Mouse (Mus musculus) heart, embryonic 15.5 days (tissue): ENCODE measurements around the gene Ano1. TPM values are rescaled to one million over a fixed set of nuclear protein-coding genes. Genes with fewer than 3 reads are reported as not detected.
A peak's percentile ranks its signal among the peaks of the same experiment; 100 is the strongest.

ENCODE experiments used
- ATAC-seq: fragments of 200-750 bp; cut with Nextera tagmentation; replicated peaks from 2 replicates; pipeline ENCODE4 v1.8.0; 2017; ENCODE audit warnings: low read depth, moderate TSS enrichment; ENCODE audit not compliant: insufficient number of reproducible peaks, insufficient read depth, low FRiP score
- H3K27ac ChIP-seq: fragments of 300-500 bp; sonication (generic); 2 replicates; pipeline ENCODE4 v1.5.1; 2015; ENCODE audit warnings: mild to moderate bottlenecking, inconsistent platforms
- H3K27me3 ChIP-seq: fragments of 300-500 bp; sonication (generic); 2 replicates; pipeline ENCODE4 v1.6.1; 2015; ENCODE audit warnings: inconsistent platforms
- H3K36me3 ChIP-seq: fragments of 300-500 bp; sonication (generic); 2 replicates; pipeline ENCODE4 v1.6.1; 2015; ENCODE audit warnings: mild to moderate bottlenecking, inconsistent platforms
- H3K4me1 ChIP-seq: fragments of 300-500 bp; sonication (generic); replicated peaks from 2 replicates; pipeline ENCODE4 v1.6.1; 2015; ENCODE audit warnings: inconsistent platforms
- H3K4me2 ChIP-seq: fragments of 300-500 bp; sonication (generic); 2 replicates; pipeline ENCODE4 v1.6.1; 2015; ENCODE audit warnings: inconsistent platforms, mild to moderate bottlenecking, moderate library complexity
- H3K4me3 ChIP-seq: fragments of 300-500 bp; sonication (generic); 2 replicates; pipeline ENCODE4 v1.5.1; 2015; ENCODE audit warnings: mild to moderate bottlenecking, inconsistent platforms
- H3K9ac ChIP-seq: fragments of 300-500 bp; sonication (generic); 2 replicates; pipeline ENCODE4 v1.6.1; 2015; ENCODE audit warnings: mild to moderate bottlenecking, inconsistent platforms
- H3K9me3 ChIP-seq: fragments of 300-500 bp; sonication (generic); replicated peaks from 2 replicates; pipeline ENCODE4 v1.6.1; 2016; ENCODE audit warnings: inconsistent platforms
- WGBS: fragments of 180-500 bp; shearing (Covaris S2); methylation state at CpG from one replicate; pipeline ENCODE4 v1.1.7; 2015; ENCODE audit warnings: mixed read lengths; 5-methylcytosine and 5-hydroxymethylcytosine counted together
- polyA plus RNA-seq: library from polyadenylated mRNA; unstranded; fragments of >200 nt; fragmentation: Nextera tagmentation; extraction: Ambion mirVana; gene quantifications from 2 replicates; pipeline ENCODE4 v1.2.1, GENCODE M21; 2015

The Ano1 gene
- polyA plus RNA-seq, 1 experiment from 2014 or later = 8.1 TPM

DNA sequence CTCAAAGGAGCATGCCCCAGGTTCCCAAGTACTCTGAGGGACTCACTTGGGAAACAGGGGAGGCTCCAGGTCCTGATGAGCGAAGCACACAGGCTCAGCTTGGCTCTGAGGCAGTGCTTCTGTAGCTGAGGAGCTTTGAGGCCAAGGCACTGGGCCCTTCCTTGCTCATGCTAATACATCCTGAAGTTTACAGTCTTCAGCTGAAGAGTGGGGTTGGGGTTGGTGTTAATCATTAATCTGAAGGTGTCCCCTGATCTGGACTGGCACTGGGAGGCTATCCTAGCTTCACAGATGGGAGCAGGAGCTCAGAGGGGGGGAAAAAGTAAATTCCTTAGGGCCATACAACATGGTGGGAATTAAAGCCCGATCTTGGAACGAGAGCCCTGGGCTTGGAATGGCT lies 117.3 kb downstream of the Ano1 start:
- ATAC-seq = no peak
- Histone ChIP-seq H3K4me2 (no peak overlapping the region), H3K9ac (no peak overlapping the region), H3K4me3 (no peak overlapping the region), H3K9me3 (no peaks in the 10 kb centered on the region), H3K36me3 (no peaks in the 10 kb centered on the region), H3K4me1 (peaks cover 3% of the 10 kb centered on the region; the same call in 1 of the 2 replicates), H3K27ac (no peak overlapping the region), H3K27me3 (no peaks in the 10 kb centered on the region)
- 80% methylated on average over 3 of the region's 3 CpGs for WGBS

DNA sequence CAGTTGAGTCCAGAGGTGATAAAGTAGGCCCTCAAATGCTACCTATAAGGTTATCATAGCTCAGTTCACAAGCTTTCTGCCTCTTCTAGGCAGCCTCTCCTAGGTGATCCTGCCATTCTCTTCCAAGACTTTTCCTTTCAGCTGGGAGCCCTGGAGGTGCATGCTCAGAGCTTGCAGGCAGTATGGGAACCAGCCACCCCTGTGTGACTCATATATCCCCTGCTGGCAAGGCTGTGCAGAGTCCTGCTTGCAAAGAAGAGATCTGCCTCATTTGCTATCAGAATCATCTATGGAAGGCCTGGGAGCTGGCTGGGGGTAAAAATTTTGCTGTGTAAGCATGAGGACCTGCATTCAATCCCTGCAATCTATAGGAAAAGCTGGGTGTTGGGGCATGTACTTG lies 119.5 kb downstream of the Ano1 start:
- peaks cover 3% of the 10 kb centered on the region; the same call in 1 of the 2 replicates for H3K4me1 ChIP-seq
- H3K27ac ChIP-seq = no peak overlapping the region
- H3K4me3 ChIP-seq = no peak overlapping the region
- H3K9ac ChIP-seq = no peak overlapping the region
- ATAC-seq = no peak
- H3K36me3 ChIP-seq = no peaks in the 10 kb centered on the region
- no peak overlapping the region for H3K4me2 ChIP-seq
- H3K9me3 ChIP-seq = no peaks in the 10 kb centered on the region
- H3K27me3 ChIP-seq = no peaks in the 10 kb centered on the region

DNA sequence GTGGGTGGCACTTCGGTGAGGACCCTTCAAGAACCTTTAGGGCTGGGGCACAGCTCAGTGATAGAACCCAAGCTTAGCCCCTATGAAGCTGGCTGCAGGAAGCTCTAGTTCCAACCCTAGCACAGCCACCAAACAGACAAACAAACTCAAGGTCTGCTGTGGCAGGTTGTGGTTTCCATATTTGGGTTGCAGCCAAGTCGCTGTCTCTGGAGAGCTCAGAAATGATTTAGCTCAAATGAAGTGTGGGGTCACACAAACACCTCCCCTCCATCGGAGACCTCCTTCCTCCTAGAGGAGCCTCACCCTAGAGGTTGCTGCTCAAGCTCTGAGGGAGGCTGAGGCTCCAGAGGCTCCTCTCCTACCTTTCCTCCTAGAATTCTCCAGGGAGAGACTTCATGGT lies 121.2 kb downstream of the Ano1 start:
- 70% methylated on average over 3 of the region's 3 CpGs for WGBS
- Histone ChIP-seq H3K27ac (no peak overlapping the region), H3K36me3 (no peaks in the 10 kb centered on the region), H3K4me1 (peaks cover 3% of the 10 kb centered on the region; the same call in 1 of the 2 replicates), H3K4me2 (no peak overlapping the region), H3K9ac (no peak overlapping the region), H3K9me3 (no peaks in the 10 kb centered on the region), H3K27me3 (no peaks in the 10 kb centered on the region), H3K4me3 (no peak overlapping the region)
- ATAC-seq = no peak

DNA sequence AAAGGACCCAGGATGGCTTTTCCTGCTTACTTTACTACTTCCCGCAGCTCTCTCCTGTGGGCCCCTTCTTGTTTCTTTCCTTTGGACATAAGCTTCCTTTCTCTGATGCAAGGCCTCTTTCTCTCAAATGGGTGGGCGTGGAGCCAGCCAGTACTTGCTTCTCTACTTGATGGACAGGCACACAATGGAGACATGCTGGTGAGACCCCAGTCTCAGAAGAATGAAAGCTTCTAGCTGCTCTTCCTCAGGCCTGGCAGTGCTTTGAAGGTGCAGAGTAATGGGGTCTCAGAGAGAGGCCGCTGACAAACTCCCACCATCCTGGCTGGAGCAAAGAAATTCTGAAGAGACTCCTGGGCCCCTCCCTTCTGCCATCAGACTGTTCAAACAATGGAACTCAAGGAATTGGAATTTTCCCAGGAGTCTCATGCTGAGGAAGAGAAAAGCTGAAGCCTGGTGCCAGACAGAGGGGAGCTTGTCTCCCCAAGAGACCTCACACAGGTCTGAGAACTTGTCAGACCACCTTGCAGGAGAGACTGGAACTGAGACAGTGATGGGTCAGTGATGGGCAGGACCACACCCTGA lies 123.3 kb downstream of the Ano1 start:
- H3K36me3 ChIP-seq = no peaks in the 10 kb centered on the region
- ATAC-seq = no peak
- no peak overlapping the region for H3K4me3 ChIP-seq
- no peaks in the 10 kb centered on the region for H3K27me3 ChIP-seq
- no peak overlapping the region for H3K27ac ChIP-seq
- no peaks in the 10 kb centered on the region for H3K9me3 ChIP-seq
- no peaks in the 10 kb centered on the region for H3K4me1 ChIP-seq
- no peak overlapping the region for H3K9ac ChIP-seq
- H3K4me2 ChIP-seq = no peak overlapping the region
- WGBS = 37% methylated on average over 3 of the region's 3 CpGs

DNA sequence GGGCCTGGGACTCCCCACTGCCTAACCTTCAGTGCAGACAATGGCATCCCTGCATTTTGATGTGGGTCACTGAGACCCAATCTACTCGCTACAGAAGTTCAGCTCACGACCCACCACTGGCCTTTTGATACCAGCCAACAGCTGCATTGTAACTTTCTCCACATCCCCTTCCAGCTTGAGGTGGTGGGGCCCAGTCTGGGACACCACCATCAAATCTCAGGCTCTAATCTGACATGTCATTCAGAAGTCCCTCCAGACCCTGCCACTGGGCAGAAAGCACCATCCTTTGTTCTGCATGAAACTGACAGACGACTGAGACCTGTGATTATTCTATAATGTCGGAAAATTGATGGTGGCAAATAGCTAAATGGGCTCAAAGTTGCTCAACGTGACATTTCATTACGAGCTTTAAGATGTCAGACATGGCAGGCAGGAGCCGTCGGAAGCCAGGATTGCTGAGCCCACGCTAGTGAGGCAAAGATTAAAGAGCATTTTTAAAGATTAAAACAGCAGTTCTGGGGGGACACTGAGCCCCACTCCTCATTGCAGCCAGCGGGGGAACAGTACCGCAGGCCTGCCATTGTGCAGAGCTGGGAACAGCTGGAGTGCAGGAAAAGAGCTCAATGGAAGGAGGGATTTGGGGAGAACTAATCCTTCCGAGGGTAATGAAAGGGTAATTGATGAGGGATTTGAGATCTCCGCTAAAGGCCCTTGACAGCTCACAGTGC lies 124.0 kb downstream of the Ano1 start:
- 60% methylated on average over 13 of the region's 13 CpGs for WGBS
- Histone ChIP-seq H3K4me2 (no peak overlapping the region), H3K36me3 (no peaks in the 10 kb centered on the region), H3K9ac (no peak overlapping the region), H3K9me3 (no peaks in the 10 kb centered on the region), H3K27ac (no peak overlapping the region), H3K27me3 (no peaks in the 10 kb centered on the region), H3K4me1 (no peaks in the 10 kb centered on the region), H3K4me3 (no peak overlapping the region)
- no peak for ATAC-seq

DNA sequence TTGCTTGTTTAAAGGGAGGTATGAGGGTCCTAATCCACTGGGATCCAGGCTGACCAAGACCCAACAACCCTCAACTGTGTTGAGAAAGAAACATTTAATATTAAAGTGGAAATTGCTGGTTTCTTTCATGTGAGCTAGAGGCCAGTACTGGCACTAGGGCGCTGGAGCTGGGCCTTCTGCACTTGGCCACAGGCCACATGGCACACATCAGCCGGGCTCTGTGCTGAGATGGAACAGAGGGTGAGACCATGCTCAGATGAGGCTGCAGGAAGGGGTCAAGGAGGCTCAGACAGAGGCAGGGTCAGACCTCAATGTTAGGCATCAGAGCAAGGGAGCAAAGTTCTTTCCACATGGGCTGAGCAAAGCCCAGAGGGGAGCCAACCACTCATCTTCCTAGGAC lies 125.7 kb downstream of the Ano1 start:
- Histone ChIP-seq H3K9me3 (no peaks in the 10 kb centered on the region), H3K9ac (no peak overlapping the region), H3K4me2 (no peak overlapping the region), H3K27me3 (no peaks in the 10 kb centered on the region), H3K36me3 (no peaks in the 10 kb centered on the region), H3K4me1 (no peaks in the 10 kb centered on the region), H3K4me3 (no peak overlapping the region), H3K27ac (no peak overlapping the region)
- ATAC-seq = no peak
- 71% methylated on average over 2 of the region's 2 CpGs for WGBS

DNA sequence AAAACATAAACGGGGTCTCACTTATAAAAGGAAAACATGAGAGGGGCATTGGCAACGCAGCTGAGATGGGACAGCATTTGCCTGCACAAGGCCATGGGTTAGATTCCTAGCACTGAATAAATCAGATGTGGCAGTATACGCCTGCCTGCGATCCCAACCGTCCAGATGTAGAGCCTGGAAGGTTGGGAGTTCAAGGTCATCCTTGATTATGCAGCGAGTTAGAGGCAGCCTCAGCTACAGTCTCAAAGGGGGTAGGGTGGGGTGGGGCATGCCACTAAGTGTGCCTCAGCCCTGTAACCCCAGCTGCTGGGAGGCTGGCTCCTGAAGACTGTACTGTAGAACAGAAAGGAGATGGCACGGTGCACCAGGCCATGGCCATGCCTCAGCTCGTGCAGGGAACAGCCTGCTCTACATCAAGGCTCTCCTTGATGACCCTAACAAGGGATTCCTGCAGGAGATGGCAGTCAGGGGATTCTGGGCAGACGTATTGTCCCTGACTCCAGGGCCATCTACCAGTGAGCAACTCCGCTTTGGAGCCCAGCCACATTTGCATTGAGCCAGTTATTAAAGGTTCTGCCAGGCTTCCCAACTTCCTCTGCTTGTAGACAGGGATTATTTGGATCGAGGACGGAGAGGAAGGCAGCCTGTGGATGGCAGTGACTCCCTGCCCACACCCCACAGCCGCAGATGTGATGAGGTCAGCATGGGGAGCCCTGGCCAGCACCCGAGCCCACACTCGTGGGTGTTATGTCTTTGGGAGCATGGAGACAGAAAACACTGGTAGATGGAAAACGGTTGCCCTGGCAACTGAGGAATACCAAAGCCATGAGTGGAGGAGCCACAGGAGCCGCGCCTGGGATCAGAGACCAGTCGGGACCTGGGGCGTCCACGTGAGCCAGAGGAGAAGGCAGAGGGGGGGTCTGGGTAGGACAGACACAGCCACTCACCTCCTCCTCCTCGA lies 130.8 kb downstream of the Ano1 start:
- Histone ChIP-seq H3K27ac (no peak overlapping the region), H3K4me3 (no peak overlapping the region), H3K27me3 (no peaks in the 10 kb centered on the region), H3K4me2 (no peak overlapping the region), H3K9ac (no peak overlapping the region), H3K4me1 (no peaks in the 10 kb centered on the region), H3K36me3 (no peaks in the 10 kb centered on the region), H3K9me3 (no peaks in the 10 kb centered on the region)
- ATAC-seq = no peak
- WGBS = 71% methylated on average over 22 of the region's 22 CpGs

DNA sequence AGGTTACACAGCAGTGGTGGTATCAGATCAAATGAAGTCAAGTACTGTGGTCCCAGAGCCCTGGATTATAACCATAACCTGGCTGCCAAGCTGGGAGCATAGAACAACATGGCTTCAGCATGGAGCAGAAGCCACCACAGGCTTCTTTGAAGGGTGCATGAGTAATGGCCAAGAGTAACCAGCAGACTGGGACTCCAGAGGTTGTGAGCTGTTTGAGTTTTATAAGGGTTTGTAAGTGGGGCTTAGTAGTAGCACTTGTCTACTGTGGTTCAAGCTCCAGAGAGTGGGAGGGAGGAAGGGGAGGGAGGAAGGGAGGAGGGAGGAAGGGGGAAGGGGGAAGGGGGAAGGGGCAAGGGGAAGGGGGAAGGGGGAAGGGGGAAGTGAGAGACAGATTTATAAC lies 131.5 kb downstream of the Ano1 start:
- Histone ChIP-seq H3K4me1 (peaks cover 6% of the 10 kb centered on the region), H3K9me3 (no peaks in the 10 kb centered on the region), H3K4me2 (no peak overlapping the region), H3K36me3 (no peaks in the 10 kb centered on the region), H3K9ac (no peak overlapping the region), H3K27me3 (no peaks in the 10 kb centered on the region), H3K27ac (no peak overlapping the region), H3K4me3 (no peak overlapping the region)
- no peak for ATAC-seq

DNA sequence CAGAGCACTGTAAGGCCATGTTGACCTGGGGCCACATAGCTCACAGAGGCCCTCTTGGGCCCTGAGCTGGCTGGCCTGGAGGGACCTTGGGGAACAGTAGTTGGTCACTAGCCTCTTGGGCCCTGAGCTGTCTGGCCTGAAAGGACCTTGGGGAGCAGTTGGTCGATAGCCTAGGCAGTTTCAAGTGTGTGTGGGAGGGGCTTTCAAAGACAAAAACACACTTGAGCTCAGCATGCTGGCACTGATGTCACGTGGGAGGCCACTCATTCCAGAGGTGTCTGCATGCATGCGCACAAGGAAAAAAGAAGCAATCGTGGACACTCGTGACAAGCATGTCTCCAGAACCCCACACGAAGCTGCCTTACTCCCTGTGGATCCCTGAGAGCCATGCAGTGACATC lies 136.4 kb downstream of the Ano1 start:
- ATAC-seq = peak; percentile 59

DNA sequence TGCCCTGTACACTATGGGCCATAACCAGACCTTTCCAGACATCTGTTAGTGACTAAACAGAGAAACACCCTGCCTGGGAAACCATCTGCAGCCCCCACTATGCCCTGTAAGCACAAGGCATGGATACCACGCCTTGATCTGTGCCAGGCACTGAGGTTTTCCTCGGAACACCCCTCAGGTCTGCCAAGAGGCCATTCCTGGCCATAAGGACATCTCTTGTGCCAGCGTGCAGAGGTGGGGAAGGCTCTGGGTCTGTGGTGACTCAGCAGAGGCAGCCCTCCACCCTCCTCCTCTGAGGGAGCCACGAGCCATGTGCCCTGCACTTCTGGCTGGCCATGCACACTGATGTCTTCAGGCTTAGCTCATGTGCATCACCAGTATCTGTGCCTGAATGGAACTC lies 138.9 kb downstream of the Ano1 start:
- no peak for ATAC-seq
- no peak overlapping the region for H3K4me3 ChIP-seq
- WGBS = 73% methylated on average over 4 of the region's 4 CpGs
- no peaks in the 10 kb centered on the region for H3K36me3 ChIP-seq
- no peaks in the 10 kb centered on the region for H3K27me3 ChIP-seq
- no peaks in the 10 kb centered on the region for H3K9me3 ChIP-seq
- no peak overlapping the region for H3K4me2 ChIP-seq
- peaks cover 9% of the 10 kb centered on the region for H3K4me1 ChIP-seq
- no peak overlapping the region for H3K9ac ChIP-seq
- H3K27ac ChIP-seq = no peak overlapping the region

More for the DNA sequence above, 136.4 kb downstream of the Ano1 start:
- no peaks in the 10 kb centered on the region for H3K9me3 ChIP-seq
- H3K9ac ChIP-seq = no peak overlapping the region
- H3K36me3 ChIP-seq = no peaks in the 10 kb centered on the region
- 43% methylated on average over 6 of the region's 6 CpGs for WGBS
- H3K4me3 ChIP-seq = no peak overlapping the region
- no peak overlapping the region for H3K27ac ChIP-seq
- no peak overlapping the region for H3K4me2 ChIP-seq
- no peaks in the 10 kb centered on the region for H3K27me3 ChIP-seq
- H3K4me1 ChIP-seq = peaks cover 9% of the 10 kb centered on the region

DNA sequence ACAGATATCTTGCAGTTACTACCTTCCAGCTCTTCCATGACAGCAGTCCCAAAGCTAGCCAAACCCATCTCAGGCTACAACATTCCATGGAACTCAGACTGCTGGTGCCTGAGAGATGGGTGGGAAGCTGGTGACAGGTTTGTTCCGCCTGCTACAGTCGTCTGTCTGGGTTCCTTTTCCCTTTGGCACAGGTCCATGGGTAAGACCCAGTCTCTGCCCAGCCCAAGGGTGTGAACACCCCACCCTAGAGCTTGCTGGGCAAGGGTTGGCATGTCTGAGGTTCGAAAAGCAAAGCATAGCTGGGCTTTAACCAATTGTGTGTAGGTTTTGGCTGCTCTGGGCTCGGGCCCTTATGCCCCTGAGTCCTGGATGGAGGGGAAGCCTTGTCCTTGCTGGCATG lies 139.4 kb downstream of the Ano1 start:
- ATAC-seq = no peak
- H3K4me3 ChIP-seq = no peak overlapping the region
- H3K9me3 ChIP-seq = no peaks in the 10 kb centered on the region
- no peak overlapping the region for H3K9ac ChIP-seq
- H3K27ac ChIP-seq = no peak overlapping the region
- 40% methylated on average over 4 of the region's 4 CpGs for WGBS
- H3K36me3 ChIP-seq = no peaks in the 10 kb centered on the region
- H3K4me2 ChIP-seq = no peak overlapping the region
- H3K4me1 ChIP-seq = peaks cover 9% of the 10 kb centered on the region
- H3K27me3 ChIP-seq = no peaks in the 10 kb centered on the region
